Mouse (Mus musculus) gastrocnemius, postnatal 14 days (tissue): ENCODE data around the gene Sh3yl1. TPM values are rescaled to one million over a fixed set of nuclear protein-coding genes. Genes with fewer than 3 reads are reported as not detected.

Experiments
- DNase-seq: peaks from one replicate; pipeline ENCODE4 v3.0.0; 2021; ENCODE audit warnings: mixed read lengths
- intact Hi-C: fragments of 180-260 bp; cut with DNase I; formaldehyde crosslinking; loops from one replicate; pipeline ENCODE4 v1.15.1; 2025; ENCODE audit warnings: low total_unique reads
- total RNA-seq, 2 experiments: library from RNA; stranded (reverse); gene quantifications; 2 replicates each; pipeline ENCODE4 v1.2.3; 2021

The Sh3yl1 gene
- total RNA-seq, 2 experiments from 2014 or later: 1.2 to 1.3 TPM

DNA sequence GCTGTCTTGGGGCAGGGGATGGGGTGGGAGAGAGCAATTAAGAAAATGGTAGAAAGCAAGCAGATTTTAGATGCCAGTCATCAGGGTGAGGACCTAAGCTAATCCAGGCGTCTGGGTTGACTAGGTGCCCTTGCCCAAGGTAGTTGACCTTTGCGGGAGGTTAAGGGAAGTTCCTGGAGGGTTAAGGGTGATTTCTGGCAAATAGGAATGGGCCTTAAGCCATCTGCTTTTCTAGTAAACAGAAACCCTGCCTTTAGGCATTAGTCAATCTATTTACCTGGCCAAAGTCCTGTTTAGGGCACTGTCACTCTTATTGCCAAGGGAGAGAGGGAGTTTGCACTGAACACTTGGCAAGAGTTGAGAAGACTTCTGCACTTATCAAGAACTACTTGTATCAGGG is 25.4 kb downstream of the Sh3yl1 start:
- no peak for DNase-seq
- intact Hi-C loops: no loop called here

- DNase-seq: no peak
- intact Hi-C loops: no loop called here
Observed at GRCm38 (mm10) chr12:30943057-30943986, 31.9 kb downstream of the Sh3yl1 start.

DNA sequence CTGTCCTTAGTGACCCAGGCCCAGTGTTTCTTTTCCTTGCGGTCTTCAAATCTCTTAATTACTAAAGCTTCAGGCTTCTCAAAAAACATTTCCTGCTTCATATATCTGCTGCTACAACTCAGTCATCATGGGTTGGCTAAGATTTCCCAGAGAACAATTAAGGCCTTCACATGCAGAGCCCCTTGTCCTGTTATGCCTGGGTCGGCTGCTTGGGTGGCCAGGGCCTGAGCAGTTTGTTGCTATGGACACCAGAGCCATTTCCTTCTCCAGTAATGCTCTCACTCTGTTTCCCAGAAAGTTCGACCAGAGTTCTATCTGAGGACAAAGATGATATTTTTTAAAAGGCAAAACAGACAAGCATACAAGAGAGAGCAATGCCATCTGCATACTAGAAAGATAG is 32.7 kb downstream of the Sh3yl1 start:
- DNase-seq: no peak
- intact Hi-C loops: no loop called here

DNA sequence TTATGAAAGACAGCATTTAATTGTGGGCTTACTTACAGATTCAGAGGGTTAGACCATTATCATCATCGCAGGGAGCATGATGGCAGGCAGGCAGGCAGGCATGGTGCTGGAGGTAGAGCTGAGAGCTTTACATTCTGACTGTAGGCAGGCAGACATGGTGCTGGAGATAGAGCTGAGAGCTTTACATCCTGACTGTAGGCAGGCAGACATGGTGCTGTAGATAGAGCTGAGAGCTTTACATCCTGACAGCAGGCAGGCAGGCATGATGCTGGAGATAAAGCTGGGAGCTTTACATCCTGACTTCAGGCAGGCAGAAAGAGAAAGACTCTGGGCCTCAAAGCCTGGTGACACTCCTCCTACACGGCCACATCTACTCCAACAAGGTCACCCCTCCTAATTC is 59.2 kb downstream of the Sh3yl1 start:
- no peak for DNase-seq
- intact Hi-C loops: no loop called here

GRCm38 (mm10) chr12:31003795-31004194 is 92.3 kb downstream of the Sh3yl1 start:
- no peak for DNase-seq
- intact Hi-C loops: no loop called here

DNA sequence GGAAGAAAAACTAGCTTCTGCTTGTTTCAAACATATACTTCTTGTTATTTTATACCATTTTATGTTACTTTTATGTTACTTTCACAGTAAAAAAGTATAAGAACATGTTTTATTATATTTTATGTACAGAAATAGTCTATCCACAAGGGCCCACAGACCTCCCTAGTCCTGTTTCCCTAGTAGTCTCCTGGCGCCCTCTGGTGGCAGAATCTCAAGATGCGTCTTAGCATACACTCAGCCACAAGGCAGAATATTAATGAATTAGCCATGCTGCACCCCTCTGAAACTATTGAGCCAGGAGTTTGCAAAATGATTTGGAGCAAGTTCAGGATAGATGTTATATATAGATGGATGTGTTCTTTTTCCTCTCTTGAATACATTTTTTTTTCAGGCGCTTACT is 93.5 kb downstream of the Sh3yl1 start:
- intact Hi-C loops: no loop called here
- DNase-seq: peak; percentile 66

DNA sequence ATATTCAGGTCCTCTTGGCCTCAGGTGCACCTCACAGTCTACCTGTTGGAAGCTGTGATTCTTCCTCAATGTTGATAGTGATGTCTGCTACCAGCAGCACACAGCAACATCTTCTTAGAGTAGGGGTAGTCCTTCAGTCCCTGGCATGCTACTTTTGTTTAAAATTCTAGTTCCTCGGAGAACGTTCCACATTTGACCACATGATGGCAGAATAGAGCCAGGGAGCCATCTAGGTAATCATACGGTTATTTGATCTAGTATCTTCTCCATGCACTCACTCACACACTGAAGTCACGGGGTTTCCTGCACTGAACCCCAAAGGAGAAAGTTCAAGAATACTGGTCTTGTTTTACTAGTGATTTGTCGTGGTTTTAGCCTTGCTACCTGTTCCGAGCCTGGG is 96.7 kb downstream of the Sh3yl1 start:
- intact Hi-C loops: no loop called here
- no peak for DNase-seq

Other genes starting within 250 kb of the Sh3yl1 start
- gene Alkal2, start 27.3 kb upstream of the Sh3yl1 start, total RNA-seq: 1 to 10 TPM in 1 of 2 experiments, under 1 TPM in 1; 0.68 to 1.7 TPM
- 10 to 100 TPM; 35.6 to 36.2 TPM for gene Acp1, start 79 bp upstream of the Sh3yl1 start, total RNA-seq
- gene Fam110c, start 162.2 kb downstream of the Sh3yl1 start, total RNA-seq: not detected